8 mouse cellular contexts compared by ENCODE assay signal in the genomic region with DNA sequence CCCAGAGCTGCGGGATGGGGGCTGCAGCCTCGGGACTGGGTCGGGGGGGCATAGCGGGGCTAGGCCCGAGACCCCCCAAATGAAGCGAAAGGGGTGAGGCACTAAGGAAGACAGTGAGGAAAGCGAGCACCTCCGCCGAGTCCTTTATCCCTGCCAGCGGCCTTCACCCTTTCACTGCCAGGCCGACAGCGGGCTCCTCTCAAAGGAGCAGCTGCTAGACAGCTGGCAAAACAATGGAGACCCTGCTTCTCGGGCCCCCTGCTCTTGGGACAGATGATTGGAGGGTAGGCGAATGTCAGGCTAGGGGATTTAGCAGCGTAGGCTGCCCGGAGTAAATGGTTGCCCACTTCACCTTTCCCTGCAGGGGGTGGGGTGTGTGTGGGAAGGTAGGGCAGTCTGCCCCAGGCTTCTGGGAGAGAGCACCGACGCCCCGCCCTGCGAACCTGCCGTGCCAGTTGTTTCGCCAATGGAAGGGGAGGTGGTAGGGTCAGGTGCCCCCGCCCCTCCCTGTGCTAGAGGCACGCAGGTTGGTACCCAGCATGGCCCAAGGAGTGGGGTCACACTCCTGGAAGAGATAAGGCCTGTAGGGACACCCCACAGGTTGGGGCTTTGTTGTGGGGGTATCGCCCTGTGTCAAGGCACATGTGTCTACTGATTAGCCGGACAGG. TPM values are rescaled to one million over a fixed set of nuclear protein-coding genes. Genes with fewer than 3 reads are reported as not detected.
DNase-seq lines count a peak whose midpoint lies in the region; ATAC-seq and TF ChIP-seq lines count a peak whose summit lies in the region.

No protein-coding gene starts in this region.

- no peaks in the 10 kb centered on the region for H3K9me3 ChIP-seq in embryonic facial prominence, embryonic 14.5 days (ENCODE audit: control insufficient read depth, low read length)

- H3K4me3 ChIP-seq in embryonic facial prominence, embryonic 14.5 days (ENCODE audit: low read depth, low read length) = peak overlapping the region; percentile 92
- H3K4me3 ChIP-seq in small intestine, adult 2 months (ENCODE audit: low read depth, low read length) = peak overlapping the region; percentile 93

- no peaks in the 10 kb centered on the region; the same call in 1 of the 2 replicates for H3K27me3 ChIP-seq in embryonic facial prominence, embryonic 14.5 days (replicated peaks; ENCODE audit: control insufficient read depth, insufficient read depth, low read length)
- H3K27me3 ChIP-seq in small intestine, adult 2 months (ENCODE audit: control insufficient read depth, insufficient read depth, low read length) = no peaks in the 10 kb centered on the region

- H3K4me1 ChIP-seq in embryonic facial prominence, embryonic 14.5 days (ENCODE audit: control insufficient read depth, insufficient read depth, low read length) = peaks cover 29% of the 10 kb centered on the region
- H3K4me1 ChIP-seq in small intestine, adult 2 months (ENCODE audit: control insufficient read depth, insufficient read depth, insufficient read length, low read length) = peaks cover 12% of the 10 kb centered on the region

- intact Hi-C loops in heart, postnatal 36 days (cut with DNase I) = loop anchor here (1.0 to 2.0 kb wide), 2 partner anchors 29 to 51 kb away; no protein-coding TSS in a partner anchor

- H3K27ac ChIP-seq in embryonic facial prominence, embryonic 14.5 days (replicated peaks; ENCODE audit: low read depth, low read length) = peak overlapping the region; percentile 85
- H3K27ac ChIP-seq in small intestine, adult 2 months (ENCODE audit: insufficient read depth, low read depth, low read length) = peak overlapping the region; percentile 88

- DNase-seq in adrenal gland, adult (ENCODE audit: inconsistent age in 2 of 2, low spot score in 1 of 2) = peak; percentile 74 to 85
- DNase-seq in adrenal gland, adult 8-10 months = no peak
- peak; percentile 21 for DNase-seq in adipocyte (ENCODE audit: low spot score)
- DNase-seq in embryonic facial prominence, embryonic 14.5 days (ENCODE audit: low spot score) = peak; percentile 82
- peak; percentile 48 to 65 for DNase-seq in heart, postnatal 36 days
- DNase-seq in left cerebral cortex, adult 8-10 months (ENCODE audit: low spot score in 2 of 2) = peak; percentile 39 to 59
- DNase-seq in lung, postnatal 4 days = peak; percentile 69 to 85

- peak; percentile 41 for ATAC-seq in embryonic facial prominence, embryonic 14.5 days (ENCODE audit: low read depth)

- H3K4me2 ChIP-seq in embryonic facial prominence, embryonic 14.5 days (ENCODE audit: low read depth, low read length) = peak overlapping the region; percentile 71

- peak; percentile 55; the same call in 1 of the 2 replicates for TF ChIP-seq POLR2A in small intestine, adult 2 months (IDR thresholded peaks at IDR 0.05; ENCODE audit: low read depth, low read length)

- 4% methylated on average over 25 of the region's 26 CpGs for WGBS in embryonic facial prominence, embryonic 14.5 days
- WGBS in small intestine, adult 2 months = 5% methylated on average over 26 of the region's 26 CpGs

- no peak for TF ChIP-seq CTCF in small intestine, adult 2 months (IDR thresholded peaks at IDR 0.05; ENCODE audit: extremely low read depth, insufficient read length, insufficient replicate concordance, low read depth, low read length)

- peak overlapping the region; percentile 96 for H3K9ac ChIP-seq in embryonic facial prominence, embryonic 14.5 days (ENCODE audit: low read depth, low read length)

- no peaks in the 10 kb centered on the region for H3K36me3 ChIP-seq in embryonic facial prominence, embryonic 14.5 days (ENCODE audit: control insufficient read depth, insufficient read depth, low read length)
- H3K36me3 ChIP-seq in small intestine, adult 2 months (ENCODE audit: control insufficient read depth, insufficient read depth, low read length) = no peaks in the 10 kb centered on the region

RNA-seq across cellular contexts. Expression of gene Myo18a, which starts 0.8 kb away (rescaled TPM):
- total RNA-seq in adrenal gland, adult 8-10 months (2022) = 100 to 1,000 TPM in 2 of 4 experiments, 10 to 100 TPM in 2; 61.9 to 158 (median 94.7) TPM
- polyA plus RNA-seq in embryonic facial prominence, embryonic 14.5 days (2014; fragmentation: Nextera tagmentation; extraction: Ambion mirVana) = 39.8 and 44.1 TPM in 2 replicates
- 100 to 1,000 TPM; 256 to 280 TPM for total RNA-seq in heart, postnatal 36 days (2021)
- total RNA-seq in left cerebral cortex, adult 8-10 months (2022) = 100 to 1,000 TPM; 133 to 174 (median 147) TPM
- 66.4 and 149 TPM in 2 replicates for polyA plus RNA-seq in small intestine, adult 2 months (2012; rRNA removed)

RNA-seq across cellular contexts. Expression of gene Gm10277, which starts 23.7 kb away (rescaled TPM):
- total RNA-seq in adrenal gland, adult 8-10 months (2022) = not detected
- polyA plus RNA-seq in embryonic facial prominence, embryonic 14.5 days (2014; fragmentation: Nextera tagmentation; extraction: Ambion mirVana) = 0.26 and 0.46 TPM in 2 replicates
- not detected for total RNA-seq in heart, postnatal 36 days (2021)
- not detected for total RNA-seq in left cerebral cortex, adult 8-10 months (2022)
- polyA plus RNA-seq in small intestine, adult 2 months (2012; rRNA removed) = not detected in 2 replicates

RNA-seq across cellular contexts. Expression of gene Cryba1, which starts 38.7 kb away (rescaled TPM):
- not detected for total RNA-seq in adrenal gland, adult 8-10 months (2022)
- polyA plus RNA-seq in embryonic facial prominence, embryonic 14.5 days (2014; fragmentation: Nextera tagmentation; extraction: Ambion mirVana) = not detected in 2 replicates
- not detected for total RNA-seq in heart, postnatal 36 days (2021)
- not detected for total RNA-seq in left cerebral cortex, adult 8-10 months (2022)
- polyA plus RNA-seq in small intestine, adult 2 months (2012; rRNA removed) = not detected in 2 replicates
